Mouse (Mus musculus): ENCODE measurements around the gene Stat5b. TPM values are rescaled to one million over a fixed set of nuclear protein-coding genes. Genes with fewer than 3 reads are reported as not detected.

Stat5b gene
- total and polyA plus RNA-seq, 3 experiments, result 29.3 to 37.0 (median 32.3) TPM

- TF ChIP-seq POLR2A (IDR thresholded peaks at IDR 0.05; ENCODE audit: control insufficient read depth in 1 of 2, insufficient read depth in 1 of 2, low read depth in 1 of 2, low read length in 2 of 2, poor library complexity in 1 of 2), result no peak
- TF ChIP-seq BHLHE40 (IDR thresholded peaks at IDR 0.05; ENCODE audit: borderline replicate concordance, low read depth, low read length), result peak; percentile 96
- no peak for TF ChIP-seq CTCF (IDR thresholded peaks at IDR 0.05 in 2 of 3, conservative IDR thresholded peaks at IDR 0.05 in 1 of 3; ENCODE audit: control insufficient read depth in 1 of 3, insufficient read depth in 1 of 3, low read depth in 2 of 3, low read length in 3 of 3, poor library complexity in 1 of 3, severe bottlenecking in 1 of 3)
- peak; percentile 2; the same call in 1 of the 2 replicates for TF ChIP-seq TAL1 (IDR thresholded peaks at IDR 0.05; ENCODE audit: low read length)
- TF ChIP-seq ZMIZ1 (IDR thresholded peaks at IDR 0.05; ENCODE audit: low read depth, low read length), result no peak
- no peak for TF ChIP-seq NRF1 (IDR thresholded peaks at IDR 0.05; ENCODE audit: insufficient read depth, low read depth, low read length, poor library complexity, severe bottlenecking)
- TF ChIP-seq USF2 (IDR thresholded peaks at IDR 0.05; ENCODE audit: borderline replicate concordance in 1 of 2, insufficient read depth in 1 of 2, low read depth in 1 of 2, low read length in 2 of 2), result no peak
- TF ChIP-seq NELFE (IDR thresholded peaks at IDR 0.05; ENCODE audit: low read depth, low read length), result peak; percentile 36; the same call in 1 of the 2 replicates
- peak; percentile 89; the same call in 1 of the 2 replicates for TF ChIP-seq MAZ (IDR thresholded peaks at IDR 0.05; ENCODE audit: low read depth, low read length)
- TF ChIP-seq KAT2A (conservative IDR thresholded peaks at IDR 0.05; ENCODE audit: low read depth, low read length), result no peak
- TF ChIP-seq MXI1 (IDR thresholded peaks at IDR 0.05; ENCODE audit: low read depth, low read length), result peak; percentile 75; the same call in 1 of the 2 replicates
- TF ChIP-seq USF1 (IDR thresholded peaks at IDR 0.05; ENCODE audit: low read depth, low read length), result peak; percentile 54
- TF ChIP-seq MAFK (IDR thresholded peaks at IDR 0.05; ENCODE audit: borderline replicate concordance, low read depth, low read length), result peak; percentile 77; the same call in 1 of the 2 replicates
- TF ChIP-seq CHD2 (IDR thresholded peaks at IDR 0.05; ENCODE audit: low read length), result no peak; the same call in 1 of the 2 replicates
- TF ChIP-seq MYB (IDR thresholded peaks at IDR 0.05; ENCODE audit: low read depth, low read length), result peak; percentile 65
- TF ChIP-seq MAX (IDR thresholded peaks at IDR 0.05; ENCODE audit: low read length), result peak; percentile 75
- TF ChIP-seq MYC (IDR thresholded peaks at IDR 0.05; ENCODE audit: low read depth, low read length), result 0 out of 2 replicates have a peak, but pooled peaks have one; percentile 56
- TF ChIP-seq RCOR1 (IDR thresholded peaks at IDR 0.05; ENCODE audit: low read depth, low read length), result peak; percentile 99
- no peak; the same call in 1 of the 2 replicates for TF ChIP-seq ZKSCAN1 (IDR thresholded peaks at IDR 0.05; ENCODE audit: low read depth, low read length)
- 0 out of 2 replicates have a peak, but pooled peaks have one; percentile 5 for TF ChIP-seq E2F4 (IDR thresholded peaks at IDR 0.05; ENCODE audit: borderline replicate concordance, low read depth, low read length)
- peak; percentile 25; the same call in 1 of the 2 replicates for TF ChIP-seq ZC3H11A (IDR thresholded peaks at IDR 0.05; ENCODE audit: low read depth, low read length)
Observed at GRCm38 (mm10) chr11:100888348-100888820, 37.9 kb upstream of the Stat5b start (continued).

- TF ChIP-seq SIN3A (IDR thresholded peaks at IDR 0.05; ENCODE audit: low read length) (0 out of 2 replicates have a peak, but pooled peaks have one; percentile 47), MYB (IDR thresholded peaks at IDR 0.05; ENCODE audit: low read depth, low read length) (0 out of 2 replicates have a peak, but pooled peaks have one; percentile 14), ZMIZ1 (IDR thresholded peaks at IDR 0.05; ENCODE audit: low read depth, low read length) (no peak), MYC (IDR thresholded peaks at IDR 0.05; ENCODE audit: low read depth, low read length) (no peak), ELF1 (IDR thresholded peaks at IDR 0.05; ENCODE audit: low read depth, low read length) (no peak), POLR2A (IDR thresholded peaks at IDR 0.05; ENCODE audit: control insufficient read depth in 1 of 2, insufficient read depth in 1 of 2, low read depth in 1 of 2, low read length in 2 of 2, poor library complexity in 1 of 2) (no peak), TBP (IDR thresholded peaks at IDR 0.05; ENCODE audit: low read depth, low read length) (no peak), BHLHE40 (IDR thresholded peaks at IDR 0.05; ENCODE audit: borderline replicate concordance, low read depth, low read length) (no peak), MAX (IDR thresholded peaks at IDR 0.05; ENCODE audit: low read length) (0 out of 2 replicates have a peak, but pooled peaks have one; percentile 17)
- DNase-seq (ENCODE audit: low read depth, low spot score), result peak; percentile 53
- peaks cover 5 to 71% of the 10 kb centered on the region in 2 experiments for H3K36me3 ChIP-seq (ENCODE audit: control insufficient read depth in 1 of 2, insufficient read depth in 2 of 2, low read length in 2 of 2)
- no peaks in the 10 kb centered on the region for H3K79me2 ChIP-seq (ENCODE audit: control insufficient read depth, insufficient read depth, low read length, poor library complexity)
- peak overlapping the region; percentile 65 for H3K27ac ChIP-seq (ENCODE audit: control insufficient read depth, low read depth, low read length)
- no peaks in the 10 kb centered on the region for H3K9me3 ChIP-seq (replicated peaks; ENCODE audit: insufficient read depth, low read length)
- H3K4me1 ChIP-seq (ENCODE audit: control insufficient read depth in 1 of 2, insufficient read depth in 2 of 2, low read length in 2 of 2), result peaks cover 54 to 69% of the 10 kb centered on the region in 2 experiments
- H3K4me3 ChIP-seq (ENCODE audit: control insufficient read depth in 1 of 2, insufficient read depth in 1 of 2, low read depth in 2 of 2, low read length in 2 of 2), result no peak overlapping the region
- H3K9ac ChIP-seq (ENCODE audit: control insufficient read depth, low read depth, low read length, poor library complexity, severe bottlenecking), result no peak overlapping the region
- no peaks in the 10 kb centered on the region for H3K27me3 ChIP-seq (ENCODE audit: control insufficient read depth in 1 of 2, insufficient read depth in 2 of 2, low read length in 2 of 2)
Observed at GRCm38 (mm10) chr11:100887764-100888163, 37.2 kb upstream of the Stat5b start.

Measured in MEL (cell line).